Mouse (Mus musculus) fat pad, adult 2 months (tissue): ENCODE results near the gene Atg2a.

Experiments used
- DNase-seq: peaks from one replicate; pipeline ENCODE4 v3.0.0-alpha.2; 2011; ENCODE audit warnings: low read depth, low spot score; ENCODE audit errors: extremely low read depth

The Atg2a gene

GRCm38 (mm10) chr19:6245806-6246205 is 4.3 kb downstream of the Atg2a start:
- DNase-seq: no peak

GRCm38 (mm10) chr19:6247526-6248300 is 6.2 kb downstream of the Atg2a start:
- DNase-seq: no peak

- no peak for DNase-seq
Observed at GRCm38 (mm10) chr19:6253021-6253420, 11.6 kb downstream of the Atg2a start.

GRCm38 (mm10) chr19:6260428-6260827 is 19.0 kb downstream of the Atg2a start:
- DNase-seq: no peak

GRCm38 (mm10) chr19:6260946-6261345 is 19.5 kb downstream of the Atg2a start:
- DNase-seq: no peak

GRCm38 (mm10) chr19:6261379-6261778 is 19.9 kb downstream of the Atg2a start:
- DNase-seq: no peak

- DNase-seq: no peak
Observed at GRCm38 (mm10) chr19:6262222-6262621, 20.8 kb downstream of the Atg2a start.

- no peak for DNase-seq
Observed at GRCm38 (mm10) chr19:6262839-6263433, 21.5 kb downstream of the Atg2a start.

- DNase-seq: no peak
Observed at GRCm38 (mm10) chr19:6264200-6264599, 22.7 kb downstream of the Atg2a start.

GRCm38 (mm10) chr19:6264945-6265344 is 23.5 kb downstream of the Atg2a start:
- no peak for DNase-seq

- no peak for DNase-seq
Observed at GRCm38 (mm10) chr19:6265727-6266182, 24.3 kb downstream of the Atg2a start.

- no peak for DNase-seq
Observed at GRCm38 (mm10) chr19:6267306-6268169, 26.1 kb downstream of the Atg2a start.

GRCm38 (mm10) chr19:6268170-6268528 is 26.7 kb downstream of the Atg2a start:
- DNase-seq: no peak

GRCm38 (mm10) chr19:6268670-6269132 is 27.2 kb downstream of the Atg2a start:
- DNase-seq: no peak

- no peak for DNase-seq
Observed at GRCm38 (mm10) chr19:6269798-6270475, 28.5 kb downstream of the Atg2a start.

GRCm38 (mm10) chr19:6270661-6271060 is 29.2 kb downstream of the Atg2a start:
- no peak for DNase-seq

GRCm38 (mm10) chr19:6271206-6271605 is 29.7 kb downstream of the Atg2a start:
- DNase-seq: no peak

GRCm38 (mm10) chr19:6272053-6272452 is 30.6 kb downstream of the Atg2a start:
- no peak for DNase-seq

- DNase-seq: no peak
Observed at GRCm38 (mm10) chr19:6272738-6273137, 31.3 kb downstream of the Atg2a start.

GRCm38 (mm10) chr19:6273592-6273991 is 32.1 kb downstream of the Atg2a start:
- DNase-seq: no peak
